ENCODE assay signal across 23 mouse cellular contexts in genomic region chr17:25540731-25541130, GRCm38 (mm10). TPM values are rescaled to one million over a fixed set of nuclear protein-coding genes. Genes with fewer than 3 reads are reported as not detected.
"Had no signal": no experiment of that assay in that cellular context is flagged by ENCODE, and none has a peak within 500 bp of the region (broad histone marks: within the 10 kb centered on the region; RNA-seq: fewer than 3 reads in every experiment).

No protein-coding gene starts in this region.

- H3K4me2 ChIP-seq: limb, embryonic 12.5 days; limb, embryonic 15.5 days; liver, embryonic 12.5 days; liver, embryonic 15.5 days; lung, embryonic 15.5 days; midbrain, embryonic 11.5 days; midbrain, embryonic 15.5 days; neural tube, embryonic 13.5 days had no signal

- H3K4me1 ChIP-seq: limb, embryonic 12.5 days; liver, embryonic 12.5 days; liver, embryonic 15.5 days; lung, embryonic 15.5 days; megakaryocyte, embryonic 14.5 days had no signal

- H3K4me3 ChIP-seq: limb, embryonic 12.5 days; limb, embryonic 15.5 days; liver, embryonic 12.5 days; liver, embryonic 15.5 days; lung, embryonic 15.5 days; megakaryocyte, embryonic 14.5 days; midbrain, embryonic 15.5 days; neural tube, embryonic 13.5 days had no signal

- H3K27ac ChIP-seq: limb, embryonic 12.5 days; limb, embryonic 15.5 days; liver, embryonic 12.5 days; liver, embryonic 15.5 days; lung, embryonic 15.5 days; midbrain, embryonic 15.5 days; neural tube, embryonic 13.5 days had no signal

- H3K9me3 ChIP-seq: limb, embryonic 12.5 days; limb, embryonic 15.5 days; liver, embryonic 12.5 days; liver, embryonic 15.5 days; lung, embryonic 15.5 days; megakaryocyte, embryonic 14.5 days; midbrain, embryonic 15.5 days; neural tube, embryonic 13.5 days had no signal

- H3K36me3 ChIP-seq: limb, embryonic 12.5 days; limb, embryonic 15.5 days; liver, embryonic 12.5 days; liver, embryonic 15.5 days; lung, embryonic 15.5 days; midbrain, embryonic 15.5 days; neural tube, embryonic 13.5 days had no signal

- H3K27me3 ChIP-seq: limb, embryonic 12.5 days; limb, embryonic 15.5 days; liver, embryonic 15.5 days; lung, embryonic 15.5 days; midbrain, embryonic 15.5 days; neural tube, embryonic 13.5 days had no signal

- DNase-seq: kidney, adult 8-10 months; kidney, postnatal 14 days; kidney, postnatal 4 days; left cerebral cortex, postnatal 4 days; lung, adult 18-20 months; lung, postnatal 10 days; lung, postnatal 36 days; retina, postnatal 1 day; thymus, adult 18-20 months; thymus, postnatal 36 days had no signal

- H3K9ac ChIP-seq: limb, embryonic 12.5 days; limb, embryonic 15.5 days; liver, embryonic 12.5 days; liver, embryonic 15.5 days; lung, embryonic 15.5 days; midbrain, embryonic 15.5 days; neural tube, embryonic 13.5 days had no signal

- ATAC-seq: liver, embryonic 12.5 days; midbrain, embryonic 15.5 days had no signal

RNA-seq across cellular contexts. Expression of gene Sox8, which starts 29.8 kb away (rescaled TPM):
- total RNA-seq: neutrophil, adult 5-6 weeks had no signal

RNA-seq across cellular contexts. Expression of gene Sstr5, which starts 43.6 kb away (rescaled TPM):
- total RNA-seq: neutrophil, adult 5-6 weeks had no signal
- polyA plus RNA-seq: kidney, embryonic 16.5 days; liver, embryonic 12.5 days; liver, embryonic 15.5 days; midbrain, embryonic 11.5 days; spleen, adult 2 months; urinary bladder, adult 2 months had no signal
